ENCODE assay signal across 10 mouse cellular contexts in the genomic region with DNA sequence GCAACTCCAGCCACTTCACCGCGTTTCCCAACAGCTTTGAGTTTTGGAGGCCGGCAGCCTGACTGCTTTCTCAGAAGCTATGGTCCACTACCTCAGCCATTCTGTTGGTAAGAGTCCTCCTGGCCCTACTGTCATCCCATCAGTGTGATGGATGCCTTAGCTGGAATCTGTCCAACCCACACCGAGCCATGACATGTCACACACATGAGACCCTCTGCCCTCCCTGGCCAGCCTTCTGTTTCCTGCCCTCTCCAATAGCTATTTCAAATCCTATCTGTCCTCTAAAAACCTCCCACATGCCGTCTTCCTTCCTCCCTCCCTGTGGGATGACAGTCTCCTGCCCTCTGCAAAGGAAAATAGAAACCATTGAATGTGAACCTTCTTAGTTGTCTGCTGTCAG. TPM values are rescaled to one million over a fixed set of nuclear protein-coding genes. Genes with fewer than 3 reads are reported as not detected.
A peak's percentile ranks its signal among the peaks of the same experiment; 100 is the strongest.
DNase-seq lines count a peak whose midpoint lies in the region; ATAC-seq and TF ChIP-seq lines count a peak whose summit lies in the region.
"Had no signal": no experiment of that assay in that cellular context is flagged by ENCODE, and none has a peak within 500 bp of the region (broad histone marks: within the 10 kb centered on the region; RNA-seq: fewer than 3 reads in every experiment).

No protein-coding gene starts in this region.

- DNase-seq in heart, adult 2 months, result no peak
- no peak for DNase-seq in stomach, postnatal 0 days (ENCODE audit: low spot score)
- DNase-seq in gastrocnemius, postnatal 4 days (ENCODE audit: low spot score in 2 of 2), result no peak

- no peaks in the 10 kb centered on the region for H3K79me2 ChIP-seq in heart, adult 2 months (replicated peaks; ENCODE audit: control insufficient read depth, insufficient read depth, low read length)

- intact Hi-C loops in heart, adult 2 months (cut with DNase I), result no loop called here

- H3K4me2 ChIP-seq in heart, embryonic 13.5 days, result 0 out of 2 replicates have a peak overlapping the region, but pooled peaks have one; percentile 66
- H3K4me2 ChIP-seq in stomach, embryonic 14.5 days (replicated peaks; ENCODE audit: low read depth, low read length), result no peak overlapping the region
- no peak overlapping the region for H3K4me2 ChIP-seq in stomach, postnatal 0 days (replicated peaks; ENCODE audit: low read depth)
- H3K4me2 ChIP-seq in kidney, embryonic 16.5 days (replicated peaks; ENCODE audit: low read depth, low read length), result peak overlapping the region; percentile 53; the same call in 1 of the 2 replicates
- H3K4me2 ChIP-seq in stomach, embryonic 15.5 days, result no peak overlapping the region
- H3K4me2 ChIP-seq in forebrain, embryonic 12.5 days, result no peak overlapping the region

- no peak overlapping the region for H3K4me3 ChIP-seq in heart, embryonic 13.5 days
- H3K4me3 ChIP-seq in heart, adult 2 months, result no peak overlapping the region
- no peak overlapping the region for H3K4me3 ChIP-seq in stomach, embryonic 14.5 days (ENCODE audit: low read depth, low read length)
- no peak overlapping the region for H3K4me3 ChIP-seq in stomach, postnatal 0 days (ENCODE audit: low read depth, low read length)
- H3K4me3 ChIP-seq in kidney, embryonic 16.5 days (ENCODE audit: low read length), result no peak overlapping the region
- no peak overlapping the region for H3K4me3 ChIP-seq in stomach, embryonic 15.5 days (replicated peaks)
- H3K4me3 ChIP-seq in forebrain, embryonic 12.5 days (replicated peaks), result no peak overlapping the region
- H3K4me3 ChIP-seq: megakaryocyte, embryonic 14.5 days had no signal

- peaks cover 42% of the 10 kb centered on the region for H3K4me1 ChIP-seq in heart, embryonic 13.5 days
- peaks cover 5% of the 10 kb centered on the region for H3K4me1 ChIP-seq in heart, adult 2 months (ENCODE audit: control insufficient read depth, insufficient read depth, low read length)
- H3K4me1 ChIP-seq in stomach, embryonic 14.5 days (ENCODE audit: control insufficient read depth, insufficient read depth, low read length), result peaks cover 16% of the 10 kb centered on the region
- peaks cover 2% of the 10 kb centered on the region; the same call in 1 of the 2 replicates for H3K4me1 ChIP-seq in stomach, postnatal 0 days (replicated peaks; ENCODE audit: control insufficient read depth, insufficient read depth)
- H3K4me1 ChIP-seq in kidney, embryonic 16.5 days (ENCODE audit: insufficient read depth, low read length), result peaks cover 71% of the 10 kb centered on the region
- H3K4me1 ChIP-seq in stomach, embryonic 15.5 days, result peaks cover 26% of the 10 kb centered on the region; the same call in 1 of the 2 replicates
- H3K4me1 ChIP-seq in forebrain, embryonic 12.5 days, result peaks cover 27% of the 10 kb centered on the region

- WGBS in heart, embryonic 13.5 days, result 58% methylated on average over 5 of the region's 5 CpGs
- WGBS in heart, adult 2 months, result 41% methylated on average over 5 of the region's 5 CpGs
- WGBS in stomach, embryonic 14.5 days, result 62% methylated on average over 5 of the region's 5 CpGs
- WGBS in stomach, postnatal 0 days, result 71% methylated on average over 5 of the region's 5 CpGs
- WGBS in kidney, embryonic 16.5 days, result 14% methylated on average over 5 of the region's 5 CpGs
- WGBS in stomach, embryonic 15.5 days, result 60% methylated on average over 5 of the region's 5 CpGs
- 88% methylated on average over 5 of the region's 5 CpGs for WGBS in forebrain, embryonic 12.5 days

- no peaks in the 10 kb centered on the region for H3K9me3 ChIP-seq in heart, embryonic 13.5 days
- H3K9me3 ChIP-seq in stomach, embryonic 14.5 days (ENCODE audit: control insufficient read depth, low read depth, low read length), result no peaks in the 10 kb centered on the region
- H3K9me3 ChIP-seq in stomach, postnatal 0 days (ENCODE audit: control insufficient read depth, low read length), result no peaks in the 10 kb centered on the region
- H3K9me3 ChIP-seq in kidney, embryonic 16.5 days (ENCODE audit: low read length), result no peaks in the 10 kb centered on the region
- no peaks in the 10 kb centered on the region for H3K9me3 ChIP-seq in stomach, embryonic 15.5 days
- H3K9me3 ChIP-seq in forebrain, embryonic 12.5 days, result no peaks in the 10 kb centered on the region

- no peak for ATAC-seq in heart, embryonic 13.5 days (ENCODE audit: extremely low read depth, insufficient number of reproducible peaks, low FRiP score, low TSS enrichment)
- ATAC-seq in stomach, embryonic 14.5 days (ENCODE audit: insufficient number of reproducible peaks, insufficient read depth, low FRiP score, low read depth), result no peak
- ATAC-seq in stomach, postnatal 0 days (ENCODE audit: low FRiP score, low TSS enrichment), result no peak
- ATAC-seq in kidney, embryonic 16.5 days (ENCODE audit: low FRiP score, low TSS enrichment), result peak; percentile 73
- no peak for ATAC-seq in stomach, embryonic 15.5 days (ENCODE audit: insufficient read depth, low FRiP score, low read depth)
- ATAC-seq in forebrain, embryonic 12.5 days (ENCODE audit: low FRiP score), result no peak

- TF ChIP-seq POLR2A in heart, adult 2 months (IDR thresholded peaks at IDR 0.05; ENCODE audit: insufficient read depth, low read depth, low read length), result no peak

- no peaks in the 10 kb centered on the region for H3K36me3 ChIP-seq in heart, embryonic 13.5 days
- no peaks in the 10 kb centered on the region for H3K36me3 ChIP-seq in heart, adult 2 months (ENCODE audit: control insufficient read depth, insufficient read depth, low read length)
- no peaks in the 10 kb centered on the region for H3K36me3 ChIP-seq in stomach, embryonic 14.5 days (ENCODE audit: control insufficient read depth, insufficient read depth, low read length)
- H3K36me3 ChIP-seq in stomach, postnatal 0 days (ENCODE audit: control insufficient read depth, insufficient read depth, low read length), result no peaks in the 10 kb centered on the region
- no peaks in the 10 kb centered on the region for H3K36me3 ChIP-seq in kidney, embryonic 16.5 days (ENCODE audit: insufficient read depth, low read length)
- no peaks in the 10 kb centered on the region for H3K36me3 ChIP-seq in stomach, embryonic 15.5 days
- no peaks in the 10 kb centered on the region for H3K36me3 ChIP-seq in forebrain, embryonic 12.5 days (replicated peaks)

- peaks cover 6% of the 10 kb centered on the region for H3K27me3 ChIP-seq in heart, embryonic 13.5 days (replicated peaks)
- H3K27me3 ChIP-seq in heart, adult 2 months (ENCODE audit: control insufficient read depth, insufficient read depth, low read length), result no peaks in the 10 kb centered on the region
- H3K27me3 ChIP-seq in stomach, embryonic 14.5 days (ENCODE audit: control insufficient read depth, insufficient read depth, low read length), result no peaks in the 10 kb centered on the region
- no peaks in the 10 kb centered on the region for H3K27me3 ChIP-seq in stomach, postnatal 0 days (ENCODE audit: control insufficient read depth, insufficient read depth, low read length)
- no peaks in the 10 kb centered on the region for H3K27me3 ChIP-seq in kidney, embryonic 16.5 days (ENCODE audit: insufficient read depth, low read length)
- no peaks in the 10 kb centered on the region for H3K27me3 ChIP-seq in stomach, embryonic 15.5 days (replicated peaks)
- H3K27me3 ChIP-seq in forebrain, embryonic 12.5 days, result peaks cover 25% of the 10 kb centered on the region

- no peak overlapping the region for H3K9ac ChIP-seq in heart, embryonic 13.5 days
- no peak overlapping the region for H3K9ac ChIP-seq in heart, adult 2 months (ENCODE audit: low read depth, low read length)
- H3K9ac ChIP-seq in stomach, embryonic 14.5 days (replicated peaks; ENCODE audit: low read depth, low read length), result no peak overlapping the region
- H3K9ac ChIP-seq in stomach, postnatal 0 days (ENCODE audit: low read length), result no peak overlapping the region
- no peak overlapping the region for H3K9ac ChIP-seq in kidney, embryonic 16.5 days (replicated peaks; ENCODE audit: low read length)
- H3K9ac ChIP-seq in stomach, embryonic 15.5 days, result no peak overlapping the region
- H3K9ac ChIP-seq in forebrain, embryonic 12.5 days, result no peak overlapping the region

- TF ChIP-seq CTCF in heart, adult 2 months (IDR thresholded peaks at IDR 0.05), result no peak
- TF ChIP-seq CTCF in stomach, postnatal 0 days (IDR thresholded peaks at IDR 0.05; ENCODE audit: low read depth), result no peak

- no peak for TF ChIP-seq EP300 in heart, adult 2 months (IDR thresholded peaks at IDR 0.05; ENCODE audit: insufficient read depth, low read depth, low read length)
- no peak for TF ChIP-seq EP300 in stomach, postnatal 0 days (optimal IDR thresholded peaks at IDR 0.05)

- peak overlapping the region; percentile 74 for H3K27ac ChIP-seq in heart, embryonic 13.5 days (replicated peaks)
- no peak overlapping the region; the same call in 1 of the 2 replicates for H3K27ac ChIP-seq in heart, adult 2 months
- H3K27ac ChIP-seq in stomach, embryonic 14.5 days (ENCODE audit: low read length), result peak overlapping the region; percentile 17; the same call in 1 of the 2 replicates
- no peak overlapping the region for H3K27ac ChIP-seq in stomach, postnatal 0 days (replicated peaks)
- peak overlapping the region; percentile 82 for H3K27ac ChIP-seq in kidney, embryonic 16.5 days (ENCODE audit: low read length)
- H3K27ac ChIP-seq in stomach, embryonic 15.5 days, result peak overlapping the region; percentile 36; the same call in 1 of the 2 replicates
- no peak overlapping the region for H3K27ac ChIP-seq in forebrain, embryonic 12.5 days

RNA-seq across cellular contexts. Expression of gene Pla2g2c, which starts 1.2 kb away (rescaled TPM):
- polyA plus RNA-seq in heart, embryonic 13.5 days (2015; fragmentation: Nextera tagmentation; extraction: Ambion mirVana), result 0.20 and 0.27 TPM in 2 replicates
- total RNA-seq in heart, adult 2 months (2021), result under 1 TPM in 1 of 2 experiments, not detected in 1; 0.14 TPM
- 0.76 and 0.98 TPM in 2 replicates for polyA plus RNA-seq in heart, adult 2 months (2012; rRNA removed)
- polyA plus RNA-seq in stomach, embryonic 14.5 days (2014; fragmentation: Nextera tagmentation; extraction: Ambion mirVana), result 0.14 TPM in 1 of 2 replicates, not detected in the other
- 0.30 and 0.31 TPM in 2 replicates for polyA plus RNA-seq in stomach, postnatal 0 days (2015; fragmentation: Nextera tagmentation; extraction: Ambion mirVana)
- polyA plus RNA-seq in kidney, embryonic 16.5 days (2015; fragmentation: Nextera tagmentation; extraction: Ambion mirVana), result 0.47 and 0.59 TPM in 2 replicates
- 0.18 and 0.39 TPM in 2 replicates for polyA plus RNA-seq in stomach, embryonic 15.5 days (2015; fragmentation: Nextera tagmentation; extraction: Ambion mirVana)
- total RNA-seq in gastrocnemius, postnatal 4 days (2021), result under 1 TPM; 0.16 to 0.39 TPM
- polyA plus RNA-seq in forebrain, embryonic 12.5 days (2016; fragmentation: Nextera tagmentation; extraction: Ambion mirVana), result 0.18 and 0.26 TPM in 2 replicates

RNA-seq across cellular contexts. Expression of gene Ubxn10, which starts 11.2 kb away (rescaled TPM):
- 0.68 and 1.1 TPM in 2 replicates for polyA plus RNA-seq in heart, embryonic 13.5 days (2015; fragmentation: Nextera tagmentation; extraction: Ambion mirVana)
- total RNA-seq in heart, adult 2 months (2021), result 1 to 10 TPM; 1.6 to 2.7 TPM
- polyA plus RNA-seq in heart, adult 2 months (2012; rRNA removed), result 7.2 and 7.5 TPM in 2 replicates
- 0.97 and 1.3 TPM in 2 replicates for polyA plus RNA-seq in stomach, embryonic 14.5 days (2014; fragmentation: Nextera tagmentation; extraction: Ambion mirVana)
- polyA plus RNA-seq in stomach, postnatal 0 days (2015; fragmentation: Nextera tagmentation; extraction: Ambion mirVana), result 0.64 and 0.81 TPM in 2 replicates
- 2.1 and 2.3 TPM in 2 replicates for polyA plus RNA-seq in kidney, embryonic 16.5 days (2015; fragmentation: Nextera tagmentation; extraction: Ambion mirVana)
- 1.3 and 1.6 TPM in 2 replicates for polyA plus RNA-seq in stomach, embryonic 15.5 days (2015; fragmentation: Nextera tagmentation; extraction: Ambion mirVana)
- total RNA-seq in gastrocnemius, postnatal 4 days (2021), result under 1 TPM; 0.52 to 0.54 TPM
- 2.0 TPM in 2 replicates for polyA plus RNA-seq in forebrain, embryonic 12.5 days (2016; fragmentation: Nextera tagmentation; extraction: Ambion mirVana)

RNA-seq across cellular contexts. Expression of gene Pla2g2f, which starts 31.7 kb away (rescaled TPM):
- not detected in 2 replicates for polyA plus RNA-seq in heart, embryonic 13.5 days (2015; fragmentation: Nextera tagmentation; extraction: Ambion mirVana)
- under 1 TPM; 0.18 to 0.26 TPM for total RNA-seq in heart, adult 2 months (2021)
- polyA plus RNA-seq in heart, adult 2 months (2012; rRNA removed), result 0.12 and 0.14 TPM in 2 replicates
- 0.16 and 0.29 TPM in 2 replicates for polyA plus RNA-seq in stomach, embryonic 14.5 days (2014; fragmentation: Nextera tagmentation; extraction: Ambion mirVana)
- polyA plus RNA-seq in stomach, postnatal 0 days (2015; fragmentation: Nextera tagmentation; extraction: Ambion mirVana), result 8.2 and 8.7 TPM in 2 replicates
- polyA plus RNA-seq in kidney, embryonic 16.5 days (2015; fragmentation: Nextera tagmentation; extraction: Ambion mirVana), result 0.07 TPM in 1 of 2 replicates, not detected in the other
- polyA plus RNA-seq in stomach, embryonic 15.5 days (2015; fragmentation: Nextera tagmentation; extraction: Ambion mirVana), result 1.3 and 1.5 TPM in 2 replicates
- not detected for total RNA-seq in gastrocnemius, postnatal 4 days (2021)
- not detected in 2 replicates for polyA plus RNA-seq in forebrain, embryonic 12.5 days (2016; fragmentation: Nextera tagmentation; extraction: Ambion mirVana)

RNA-seq across cellular contexts. Expression of gene Pla2g2d, which starts 49.8 kb away (rescaled TPM):
- 0.11 TPM in 1 of 2 replicates, not detected in the other for polyA plus RNA-seq in heart, embryonic 13.5 days (2015; fragmentation: Nextera tagmentation; extraction: Ambion mirVana)
- total RNA-seq in heart, adult 2 months (2021), result under 1 TPM; 0.26 to 0.55 TPM
- polyA plus RNA-seq in heart, adult 2 months (2012; rRNA removed), result 2.3 and 2.7 TPM in 2 replicates
- polyA plus RNA-seq in stomach, embryonic 14.5 days (2014; fragmentation: Nextera tagmentation; extraction: Ambion mirVana), result 0.13 and 0.35 TPM in 2 replicates
- polyA plus RNA-seq in stomach, postnatal 0 days (2015; fragmentation: Nextera tagmentation; extraction: Ambion mirVana), result 0.21 and 0.27 TPM in 2 replicates
- polyA plus RNA-seq in kidney, embryonic 16.5 days (2015; fragmentation: Nextera tagmentation; extraction: Ambion mirVana), result 0.19 TPM in 1 of 2 replicates, not detected in the other
- polyA plus RNA-seq in stomach, embryonic 15.5 days (2015; fragmentation: Nextera tagmentation; extraction: Ambion mirVana), result 0.62 and 1.1 TPM in 2 replicates
- total RNA-seq in gastrocnemius, postnatal 4 days (2021), result not detected
- polyA plus RNA-seq in forebrain, embryonic 12.5 days (2016; fragmentation: Nextera tagmentation; extraction: Ambion mirVana), result 0.13 TPM in 1 of 2 replicates, not detected in the other
- total RNA-seq: ES-E14 had no signal

Comparison
In these comparisons a context has a peak if more than half of its experiments do, and no peak if none do; other contexts are left out.
1. H3K27ac ChIP-seq: peak in heart, embryonic 13.5 days (single experiment), stomach, embryonic 14.5 days (single experiment), kidney, embryonic 16.5 days (single experiment) and stomach, embryonic 15.5 days (single experiment); none in heart, adult 2 months (single experiment), stomach, postnatal 0 days (single experiment) and forebrain, embryonic 12.5 days (single experiment).
2. H3K4me2 ChIP-seq: peak in heart, embryonic 13.5 days (single experiment) and kidney, embryonic 16.5 days (single experiment); none in stomach, embryonic 14.5 days (single experiment), stomach, postnatal 0 days (single experiment), stomach, embryonic 15.5 days (single experiment) and forebrain, embryonic 12.5 days (single experiment).